Mouse (Mus musculus) lung, adult 2 months (tissue): Measurements from ENCODE around the gene Nudt21. TPM values are rescaled to one million over a fixed set of nuclear protein-coding genes. Genes with fewer than 3 reads are reported as not detected.

Experiments
- DNase-seq: peaks from one replicate; pipeline ENCODE4 v3.0.0; 2022
- H3K4me1 ChIP-seq: fragments of 200-500 bp; 2 replicates; pipeline ENCODE4 v1.6.1; 2011; ENCODE audit warnings: low read length; ENCODE audit not compliant: control insufficient read depth, insufficient read depth
- H3K4me3 ChIP-seq: fragments of 200-500 bp; replicated peaks from 2 replicates; pipeline ENCODE3; 2011; ENCODE audit warnings: low read depth, mild to moderate bottlenecking, control low read depth, low read length; ENCODE audit errors: extremely low read depth
- CTCF ChIP-seq: fragments of 200-500 bp; IDR thresholded peaks from 2 replicates; pipeline ENCODE4 v1.5.1; 2011; ENCODE audit warnings: mild to moderate bottlenecking, low read length, control low read depth; ENCODE audit not compliant: insufficient read depth
- POLR2A ChIP-seq: fragments of 200-500 bp; IDR thresholded peaks from 2 replicates; pipeline ENCODE4 v1.6.1; 2011; ENCODE audit warnings: low read depth, mild to moderate bottlenecking, control low read depth, low read length, borderline replicate concordance; ENCODE audit errors: extremely low read depth
- WGBS: fragments of 180-500 bp; shearing (Covaris S2); methylation state at CpG from one replicate; pipeline ENCODE4 v1.1.7; 2018; 5-methylcytosine and 5-hydroxymethylcytosine counted together
- polyA plus RNA-seq: library from polyadenylated mRNA; depleted of rRNA; stranded (reverse); fragments of >200 nt; gene quantifications from 2 replicates; pipeline ENCODE4 v1.2.3, GENCODE M21; 2012; rRNA removed

Nudt21 gene
- polyA plus RNA-seq, 1 experiment, result 25.0 TPM

GRCm38 (mm10) chr8:93975358-93975757 is 61.5 kb downstream of the Nudt21 start:
- Histone ChIP-seq H3K4me3 (no peak overlapping the region), H3K4me1 (peaks cover 2% of the 10 kb centered on the region; the same call in 1 of the 2 replicates)
- DNase-seq, result no peak
- no peak for TF ChIP-seq CTCF
- TF ChIP-seq POLR2A, result no peak
- 90% methylated on average over 2 of the region's 2 CpGs for WGBS

- no peak for TF ChIP-seq CTCF
- no peak for TF ChIP-seq POLR2A
- H3K4me3 ChIP-seq, result no peak overlapping the region
- DNase-seq, result peak; percentile 45
- peaks cover 2% of the 10 kb centered on the region; the same call in 1 of the 2 replicates for H3K4me1 ChIP-seq
- 66% methylated on average over 11 of the region's 11 CpGs for WGBS
These were observed 62.1 kb downstream of the Nudt21 start for GRCm38 (mm10) chr8:93974602-93975186.

GRCm38 (mm10) chr8:93973831-93974375 is 62.9 kb downstream of the Nudt21 start:
- WGBS, result 92% methylated on average over 13 of the region's 13 CpGs
- DNase-seq, result no peak
- no peak for TF ChIP-seq POLR2A
- no peak for TF ChIP-seq CTCF

GRCm38 (mm10) chr8:93972971-93973734 is 63.7 kb downstream of the Nudt21 start:
- TF ChIP-seq POLR2A (no peak), CTCF (no peak)
- peaks cover 2% of the 10 kb centered on the region; the same call in 1 of the 2 replicates for H3K4me1 ChIP-seq
- WGBS, result 81% methylated on average over 14 of the region's 14 CpGs
- DNase-seq, result no peak
- H3K4me3 ChIP-seq, result no peak overlapping the region

More at GRCm38 (mm10) chr8:93973831-93974375, 62.9 kb downstream of the Nudt21 start:
- Histone ChIP-seq H3K4me3 (no peak overlapping the region), H3K4me1 (peaks cover 2% of the 10 kb centered on the region; the same call in 1 of the 2 replicates)

GRCm38 (mm10) chr8:93972211-93972610 is 64.6 kb downstream of the Nudt21 start:
- TF ChIP-seq POLR2A, result no peak
- 93% methylated on average over 5 of the region's 5 CpGs for WGBS
- Histone ChIP-seq H3K4me3 (no peak overlapping the region), H3K4me1 (peaks cover 2% of the 10 kb centered on the region; the same call in 1 of the 2 replicates)
- DNase-seq, result no peak

- DNase-seq, result no peak
- WGBS, result 83% methylated on average over 10 of the region's 10 CpGs
- Histone ChIP-seq H3K4me3 (no peak overlapping the region), H3K4me1 (peaks cover 2% of the 10 kb centered on the region; the same call in 1 of the 2 replicates)
- TF ChIP-seq CTCF, result no peak
- no peak for TF ChIP-seq POLR2A
These were observed 65.4 kb downstream of the Nudt21 start for GRCm38 (mm10) chr8:93971451-93971850.

- no peak overlapping the region for H3K4me3 ChIP-seq
- no peak for TF ChIP-seq POLR2A
- no peak for TF ChIP-seq CTCF
- no peak for DNase-seq
- 73% methylated on average over 7 of the region's 7 CpGs for WGBS
- peaks cover 2% of the 10 kb centered on the region; the same call in 1 of the 2 replicates for H3K4me1 ChIP-seq
These were observed 67.0 kb downstream of the Nudt21 start for GRCm38 (mm10) chr8:93969626-93970340.

GRCm38 (mm10) chr8:93968293-93968692 is 68.5 kb downstream of the Nudt21 start:
- Histone ChIP-seq H3K4me1 (no peaks in the 10 kb centered on the region), H3K4me3 (no peak overlapping the region)
- TF ChIP-seq CTCF (no peak), POLR2A (no peak)
- 70% methylated on average over 6 of the region's 6 CpGs for WGBS
- no peak for DNase-seq

Other genes starting within 250 kb of the Nudt21 start
- 31.8 and 38.4 TPM in 2 replicates for gene Gnao1, start 227.1 kb downstream of the Nudt21 start, polyA plus RNA-seq
- 120 and 134 TPM in 2 replicates for gene Amfr, start 24.2 kb downstream of the Nudt21 start, polyA plus RNA-seq
- 5.8 and 7.5 TPM in 2 replicates for gene Ogfod1, start 167 bp upstream of the Nudt21 start, polyA plus RNA-seq
- gene Bbs2, start 61.9 kb upstream of the Nudt21 start, polyA plus RNA-seq, result 16.0 and 21.5 TPM in 2 replicates
- gene Mt4, start 100.2 kb upstream of the Nudt21 start, polyA plus RNA-seq, result 935 TPM in 1 of 2 replicates, not detected in the other
- gene Mt3, start 115.6 kb upstream of the Nudt21 start, polyA plus RNA-seq, result 1.4 and 1.6 TPM in 2 replicates
- gene Mt2, start 135.6 kb upstream of the Nudt21 start, polyA plus RNA-seq, result 32.2 and 56.0 TPM in 2 replicates
- 417 and 493 TPM in 2 replicates for gene Mt1, start 142.1 kb upstream of the Nudt21 start, polyA plus RNA-seq
- gene Nup93, start 177.5 kb upstream of the Nudt21 start, polyA plus RNA-seq, result 10.7 and 15.9 TPM in 2 replicates